Mouse (Mus musculus) gastrocnemius, postnatal 36 days (tissue): Measurements from ENCODE around the gene Ing2. TPM values are rescaled to one million over a fixed set of nuclear protein-coding genes. Genes with fewer than 3 reads are reported as not detected.

ENCODE experiments used
- DNase-seq, 2 experiments: peaks; one replicate each; pipeline ENCODE4 v3.0.0; 2022
- intact Hi-C: fragments of 180-260 bp; cut with DNase I; formaldehyde crosslinking; loops from one replicate; pipeline ENCODE4 v1.15.1; 2025
- total RNA-seq, 2 experiments: library from RNA; stranded (reverse); gene quantifications; 2 replicates each; pipeline ENCODE4 v1.2.3; 2021

The Ing2 gene
- total RNA-seq, 2 experiments from 2014 or later = 13.5 to 15.6 TPM

DNA sequence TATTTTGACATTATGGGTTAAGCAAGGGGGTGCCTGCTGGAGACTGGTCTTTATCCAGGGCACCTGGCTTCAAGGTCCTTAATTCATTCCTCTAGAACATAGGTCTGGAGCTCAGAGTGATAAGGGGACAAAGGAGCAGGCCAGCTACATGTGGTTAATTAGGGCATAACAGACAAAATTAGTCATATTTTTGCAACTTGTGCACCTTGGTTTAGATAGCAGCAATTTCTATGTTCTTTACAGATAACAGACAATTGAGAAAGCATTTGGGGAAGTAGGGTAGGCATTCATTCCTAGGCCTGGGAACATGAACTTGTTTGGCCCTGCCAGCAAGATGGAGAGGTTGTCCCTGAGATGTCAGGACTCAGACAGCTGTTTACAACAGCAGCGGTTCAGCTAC lies 54.2 kb downstream of the Ing2 start:
- no peak for DNase-seq
- intact Hi-C loops = no loop called here

Other genes starting within 250 kb of the Ing2 start
- gene Stox2, start 229.2 kb downstream of the Ing2 start, total RNA-seq = 1 to 10 TPM; 6.2 to 6.3 TPM
- 10 to 100 TPM; 15.8 to 18.3 TPM for gene Trappc11, start 142.1 kb downstream of the Ing2 start, total RNA-seq
- 10 to 100 TPM; 25.9 to 30.5 TPM for gene Rwdd4a, start 141.9 kb downstream of the Ing2 start, total RNA-seq
- 1 to 10 TPM; 5.0 TPM for gene Cdkn2aip, start 38.4 kb upstream of the Ing2 start, total RNA-seq
- gene Cldn24, start 146.6 kb upstream of the Ing2 start, total RNA-seq = not detected
- gene Cldn22, start 148.9 kb upstream of the Ing2 start, total RNA-seq = under 1 TPM in 1 of 2 experiments, not detected in 1; 0.69 TPM